Mouse (Mus musculus) right cerebral cortex, postnatal 36 days (tissue): ENCODE measurements around the gene Olfr1258.
"Not testable (repeated sequence)": the region's sequence is repeated elsewhere in the genome, so short reads cannot be mapped to it uniquely, and the experiment has no call there.

Source experiments
- DNase-seq, 2 experiments: peaks; one replicate each; pipeline ENCODE4 v3.0.0; 2022; ENCODE audit warnings: low spot score in 2 of 2, mixed read lengths in 1 of 2

The Olfr1258 gene

DNA sequence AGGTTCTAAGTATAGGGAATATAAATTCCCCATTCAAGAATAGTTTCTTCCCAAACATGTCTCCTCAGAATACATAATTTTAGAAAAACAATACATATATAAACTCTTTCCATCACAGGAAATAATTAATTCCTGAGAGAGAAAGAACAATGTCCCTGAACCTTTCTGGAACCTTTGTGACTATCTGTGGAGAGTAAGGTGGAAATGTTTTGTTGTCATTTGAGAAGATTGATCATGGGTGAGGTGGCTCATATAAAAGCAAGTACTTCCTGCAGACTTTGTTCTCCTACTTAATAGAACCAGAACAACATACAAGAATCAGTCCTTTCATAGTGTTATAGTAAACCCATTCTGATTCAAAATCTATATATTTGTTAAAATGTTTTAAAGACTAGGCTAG is at the start of gene Olfr1258:
Gene Olfr1258, plus strand, starts transcription at position 301 of the 400 bp plus-strand sequence.
- no peak for DNase-seq

DNA sequence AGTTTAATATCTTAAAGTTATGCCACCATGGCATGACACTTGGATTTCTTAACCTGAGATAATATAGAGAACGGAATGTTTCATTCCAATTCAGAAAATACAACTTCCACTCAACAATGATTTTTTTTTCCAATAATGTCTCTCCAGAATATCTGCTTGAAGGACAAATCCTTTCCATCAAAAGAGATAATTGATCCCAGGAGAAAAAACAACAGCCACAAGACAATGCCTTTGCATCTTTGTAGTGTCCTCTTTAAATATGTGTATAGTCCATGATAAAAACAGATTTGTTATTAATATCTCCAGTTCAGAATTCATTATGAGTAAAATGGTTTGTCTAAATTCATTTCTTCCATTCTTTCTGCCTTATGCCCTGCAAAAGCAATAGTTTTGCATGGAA is 49.0 kb upstream of the Olfr1258 start, which contains the start of gene Olfr1257:
Gene Olfr1257, plus strand, starts transcription at position 301 of the 400 bp plus-strand sequence.
- no peak for DNase-seq

DNA sequence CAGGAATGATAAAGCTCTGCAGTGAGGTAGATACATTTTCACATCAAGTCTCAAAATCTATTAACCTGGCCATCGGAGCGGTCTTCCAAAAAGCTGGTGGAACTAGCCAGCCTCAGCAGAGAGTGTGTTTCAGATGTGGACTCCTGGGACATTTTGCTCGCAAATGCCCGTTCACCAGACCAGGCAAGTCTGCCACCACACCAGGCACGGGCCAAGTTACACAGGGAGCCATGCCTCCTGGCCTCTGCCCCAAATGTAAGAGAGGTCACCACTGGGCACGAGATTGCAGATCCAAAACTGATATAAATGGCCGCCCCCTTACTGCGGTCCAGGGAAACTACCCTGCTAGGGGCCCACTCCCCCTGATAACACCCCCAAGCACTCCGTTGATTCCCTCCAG is 14.5 kb upstream of the Olfr1258 start:
- not testable (repeated sequence) for DNase-seq

DNA sequence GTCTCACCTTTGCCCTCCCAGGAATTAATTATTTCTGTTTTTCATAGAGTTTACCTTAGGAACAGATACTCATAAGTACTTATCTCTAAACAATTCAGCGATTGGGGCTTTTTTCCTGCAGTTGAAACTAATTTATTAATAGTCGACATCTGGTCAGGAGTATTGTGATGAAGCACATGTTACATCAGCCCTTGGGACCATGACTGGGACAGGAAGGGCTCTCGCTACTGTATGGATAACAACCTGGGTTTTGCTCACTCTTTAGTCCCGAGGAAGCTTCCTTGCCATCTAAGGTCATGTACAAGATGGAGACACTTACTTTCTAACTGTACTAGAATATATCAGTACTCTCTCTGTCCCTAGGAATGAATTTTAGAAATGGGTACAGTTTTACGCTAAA is 21.5 kb downstream of the Olfr1258 start, which contains the start of gene Olfr1259:
Gene Olfr1259, minus strand, starts transcription at position 101 of the 400 bp plus-strand sequence.
- no peak for DNase-seq

DNA sequence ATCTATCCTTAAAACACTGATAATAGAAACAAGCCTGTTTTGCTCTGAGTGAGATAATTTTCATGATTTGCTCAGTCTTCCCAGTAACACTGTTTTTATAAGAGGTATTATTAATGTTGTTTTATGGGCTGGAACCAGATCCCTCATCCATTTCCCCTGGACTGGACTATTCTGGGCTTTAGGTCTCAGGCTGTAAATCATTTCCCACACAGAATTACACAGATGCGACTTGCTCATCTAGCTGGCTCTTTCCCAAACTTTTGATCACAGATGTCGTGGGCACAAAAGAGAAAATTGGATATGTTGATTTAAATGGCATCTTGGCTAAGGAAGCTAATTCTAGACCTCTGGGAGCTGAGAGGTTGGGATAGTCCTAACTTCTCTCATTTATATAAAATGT is 47.1 kb downstream of the Olfr1258 start, which contains the start of gene Olfr1260:
Gene Olfr1260, plus strand, starts transcription at position 157 of the 400 bp plus-strand sequence.
- no peak for DNase-seq

DNA sequence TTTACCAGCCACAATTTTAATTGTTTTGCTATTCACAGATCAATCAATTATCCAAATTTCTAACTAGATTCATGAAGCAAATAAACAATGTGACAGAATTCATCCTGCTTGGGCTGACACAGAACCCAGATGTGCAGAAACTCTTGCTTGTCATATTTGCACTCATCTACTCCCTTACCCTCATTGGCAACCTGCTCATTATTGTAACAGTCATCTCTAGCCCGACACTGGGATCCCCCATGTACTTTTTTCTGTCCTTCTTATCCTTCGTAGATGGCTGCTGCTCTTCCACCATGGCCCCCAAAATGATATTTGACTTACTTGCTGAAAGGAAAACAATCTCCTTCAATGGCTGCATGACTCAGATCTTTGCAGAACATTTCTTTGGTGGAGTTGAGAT is 50.6 kb downstream of the Olfr1258 start:
- DNase-seq, result no peak
